Mouse (Mus musculus) heart, postnatal 0 days (tissue): ENCODE measurements at regions not wholly inside any gene's neighbourhood (a gene's known extent, or its start where the extent isn't known, plus 50 kb on each side); places are given as distances from the start of the nearest gene placed in this dataset.

Experiments used
- CTCF ChIP-seq: IDR thresholded peaks from 2 replicates; pipeline ENCODE4 v1.5.1; 2016; ENCODE audit warnings: antibody characterized with exemption, control low read depth, low read depth
- EP300 ChIP-seq: IDR thresholded peaks from 2 replicates; pipeline ENCODE4 v1.6.1; 2016; ENCODE audit warnings: antibody characterized with exemption, low read depth

DNA sequence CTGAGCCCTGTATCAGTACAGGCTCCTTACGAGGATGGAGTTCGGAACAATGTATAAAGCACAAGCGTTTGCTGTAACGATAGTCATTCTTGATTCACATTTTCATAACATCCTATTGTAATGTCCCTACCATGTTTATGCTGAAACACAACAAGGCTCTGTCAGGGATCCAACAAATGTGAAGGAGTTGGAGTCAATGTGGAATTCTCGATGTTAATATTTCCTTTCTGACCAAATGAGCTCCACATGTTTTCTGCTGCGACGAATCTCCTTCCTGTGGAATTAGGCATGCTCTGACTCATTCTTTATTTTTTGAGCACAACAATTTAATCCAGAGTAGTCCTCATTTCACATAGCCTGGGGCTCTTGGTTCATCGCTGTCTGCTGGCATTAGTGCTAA is 588.0 kb upstream of the N6amt1 start:
- TF ChIP-seq EP300 (no peak), CTCF (no peak)
